Mouse (Mus musculus) c-Kit-positive CD71-negative TER-119-negative erythroid progenitor cells, embryonic 14.5 days (primary cell): ENCODE data around the gene Rln1.
A peak's percentile ranks its signal among the peaks of the same experiment; 100 is the strongest.

Source experiments
- DNase-seq: peaks from one replicate; pipeline ENCODE4 v3.0.0-alpha.2; 2013; ENCODE audit warnings: low read depth

Rln1 gene

DNA sequence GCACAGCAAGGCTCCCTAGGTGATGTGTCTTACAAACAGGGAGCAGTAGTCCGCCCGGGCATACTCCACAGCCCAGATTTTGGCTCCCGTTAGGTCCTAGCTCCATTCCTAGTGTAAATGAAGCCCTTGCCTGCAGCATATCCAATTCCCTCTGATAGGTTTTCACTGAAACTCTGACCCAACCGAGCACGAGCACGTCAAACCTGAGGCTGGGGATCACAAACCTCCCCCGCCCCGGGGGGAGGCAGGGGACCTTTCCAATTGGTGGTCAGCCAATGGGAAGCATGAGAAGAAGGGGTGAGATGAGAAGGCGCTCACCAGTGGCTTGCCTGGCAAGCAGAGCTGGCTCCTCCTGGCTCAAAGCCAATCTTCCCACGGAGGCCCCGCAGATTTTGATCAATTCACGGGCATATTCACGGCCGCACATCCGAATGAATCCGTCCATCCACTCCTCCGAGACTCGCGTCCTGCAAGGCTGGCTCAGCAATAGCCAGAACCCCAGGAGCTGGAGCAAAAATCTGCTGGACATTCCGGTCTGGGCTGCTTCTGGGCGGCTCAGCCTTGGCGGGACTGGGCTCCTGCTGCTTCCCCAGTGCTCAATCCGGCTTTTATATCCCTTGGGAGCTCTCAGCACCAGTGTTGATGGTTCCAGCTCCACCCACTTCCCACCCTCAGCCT is at the start of gene Rln1:
Gene Rln1 (minus strand): TSS at position 603 of the 678 bp plus-strand sequence.
- DNase-seq = no peak

DNA sequence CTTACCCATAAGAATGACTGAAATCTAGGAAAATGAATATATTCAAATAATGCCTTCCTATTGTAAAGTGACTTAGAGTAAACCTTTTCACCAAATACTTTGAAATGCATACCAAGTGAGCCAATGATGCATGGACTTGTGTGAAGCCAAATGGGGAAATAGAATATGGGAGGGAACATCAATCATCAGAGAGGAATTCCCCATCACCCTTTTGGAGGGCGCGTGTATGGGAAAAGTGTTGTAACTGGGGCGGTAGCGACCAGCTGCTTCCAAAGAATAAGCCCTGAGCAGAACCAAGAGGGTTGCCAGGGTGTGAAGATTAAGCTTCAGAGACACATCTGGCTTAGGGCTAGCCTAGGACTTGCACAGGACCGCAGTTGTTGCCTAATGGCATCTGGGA is 48.9 kb upstream of the Rln1 start:
- DNase-seq = no peak

DNA sequence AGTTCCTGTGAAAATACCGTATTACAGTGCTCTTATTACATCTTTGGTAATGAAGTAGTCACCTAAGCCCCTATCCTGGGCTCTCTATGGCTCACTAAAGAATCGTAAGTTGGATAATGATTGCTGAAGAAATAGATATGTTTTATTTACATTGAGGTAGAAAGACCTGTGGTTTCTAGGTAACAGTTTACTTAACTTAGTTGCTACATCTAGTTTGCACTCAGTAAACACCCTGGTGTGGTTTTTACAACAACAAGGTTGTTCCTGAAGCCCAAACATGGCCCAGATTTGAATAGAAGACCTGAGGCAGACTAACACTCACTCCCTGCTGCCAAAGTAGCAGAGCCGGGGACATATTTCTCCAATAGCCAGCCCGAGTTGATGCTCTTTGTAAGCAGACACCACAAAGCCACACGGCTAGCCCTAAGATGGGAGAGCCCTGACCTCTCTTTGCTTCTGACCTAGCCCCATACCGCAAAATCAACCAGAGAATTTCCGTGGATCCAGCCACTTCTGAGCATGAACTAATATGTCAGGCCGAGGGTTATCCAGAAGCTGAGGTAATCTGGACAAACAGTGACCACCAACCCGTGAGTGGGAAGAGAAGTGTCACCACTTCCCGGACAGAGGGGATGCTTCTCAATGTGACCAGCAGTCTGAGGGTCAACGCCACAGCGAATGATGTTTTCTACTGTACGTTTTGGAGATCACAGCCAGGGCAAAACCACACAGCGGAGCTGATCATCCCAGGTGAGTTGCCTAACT is 45.6 kb upstream of the Rln1 start:
- no peak for DNase-seq

DNA sequence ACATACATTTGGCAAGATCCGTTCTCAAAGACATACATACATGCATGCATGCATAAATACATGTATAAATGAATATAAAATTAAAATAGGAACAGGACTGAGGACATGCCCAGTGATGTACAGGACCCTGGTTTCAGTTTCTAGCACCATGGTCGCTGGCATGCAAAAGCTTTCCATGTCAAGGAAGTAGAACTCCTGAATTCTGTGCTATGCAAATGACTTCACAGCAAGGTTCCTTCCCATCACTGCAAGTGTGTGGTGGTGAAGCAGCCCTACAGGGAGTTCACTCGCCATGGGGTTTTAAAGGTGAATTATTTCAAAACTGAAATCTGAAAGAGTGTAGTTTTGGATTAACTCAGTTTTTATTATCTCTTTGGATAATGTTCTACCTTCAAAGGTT is 41.9 kb upstream of the Rln1 start:
- no peak for DNase-seq

DNA sequence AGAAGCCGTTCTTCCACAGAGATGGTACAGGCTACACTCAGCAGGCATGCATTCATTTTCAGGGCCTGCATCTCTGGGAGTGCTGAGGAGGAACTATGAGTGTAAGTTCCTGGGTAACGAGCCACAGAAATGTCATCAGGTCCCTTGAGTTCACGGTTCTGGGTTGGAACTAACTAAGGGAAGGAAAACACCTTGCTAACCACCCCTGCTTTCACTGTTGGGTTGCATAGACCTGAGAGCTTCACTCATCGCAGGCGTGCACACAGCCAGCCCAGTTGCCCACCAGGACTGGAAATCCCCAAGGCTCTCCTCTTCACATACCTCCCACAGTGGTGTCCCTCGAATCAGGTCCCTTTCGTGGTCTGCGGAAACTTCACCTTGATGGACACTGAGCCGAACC is 40.5 kb upstream of the Rln1 start:
- DNase-seq = no peak

DNA sequence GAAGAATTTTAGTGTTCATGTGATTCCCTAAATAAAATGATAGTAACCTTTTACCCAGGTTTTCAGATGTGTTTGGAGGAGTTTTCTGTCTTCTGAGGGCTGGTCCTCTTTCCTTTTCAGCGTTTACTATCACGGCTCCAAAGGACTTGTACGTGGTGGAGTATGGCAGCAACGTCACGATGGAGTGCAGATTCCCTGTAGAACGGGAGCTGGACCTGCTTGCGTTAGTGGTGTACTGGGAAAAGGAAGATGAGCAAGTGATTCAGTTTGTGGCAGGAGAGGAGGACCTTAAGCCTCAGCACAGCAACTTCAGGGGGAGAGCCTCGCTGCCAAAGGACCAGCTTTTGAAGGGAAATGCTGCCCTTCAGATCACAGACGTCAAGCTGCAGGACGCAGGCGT is 39.0 kb upstream of the Rln1 start:
- no peak for DNase-seq

DNA sequence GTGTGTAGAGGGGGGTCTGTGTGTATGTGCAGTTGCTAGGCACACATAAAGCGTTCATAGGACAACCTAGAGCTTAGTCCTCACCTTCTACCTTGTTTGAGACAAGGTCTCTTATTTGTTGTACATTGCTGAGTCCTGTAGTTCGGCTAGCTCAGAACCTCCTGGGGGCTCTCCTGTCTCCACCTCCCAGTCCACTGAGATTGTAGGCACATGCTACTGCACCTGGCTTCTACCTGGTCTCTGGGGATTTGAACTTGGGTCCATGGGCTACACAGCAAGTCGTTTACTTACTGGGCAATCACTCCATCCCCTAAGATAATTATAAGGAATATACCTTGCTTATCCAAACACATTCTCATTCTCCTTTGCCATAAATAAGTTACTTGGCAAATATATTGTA is 38.2 kb upstream of the Rln1 start:
- no peak for DNase-seq

DNA sequence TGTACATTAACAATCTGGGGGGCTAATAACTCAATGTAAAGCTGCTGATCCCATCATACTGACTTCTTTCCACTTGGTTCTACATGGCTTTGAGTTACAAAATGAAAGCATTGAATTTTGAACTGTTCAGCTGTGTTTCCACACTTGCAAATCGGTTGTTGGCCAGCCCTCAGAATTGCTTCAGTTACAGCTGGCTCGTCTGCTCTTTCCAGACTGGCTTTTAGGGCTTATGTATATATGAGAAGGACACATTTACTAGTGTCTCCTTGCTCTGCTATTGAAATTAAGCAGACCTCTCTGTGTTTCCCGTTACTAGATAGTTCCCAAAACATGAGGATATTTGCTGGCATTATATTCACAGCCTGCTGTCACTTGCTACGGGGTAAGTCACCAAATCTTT is 37.7 kb upstream of the Rln1 start:
- DNase-seq = no peak

DNA sequence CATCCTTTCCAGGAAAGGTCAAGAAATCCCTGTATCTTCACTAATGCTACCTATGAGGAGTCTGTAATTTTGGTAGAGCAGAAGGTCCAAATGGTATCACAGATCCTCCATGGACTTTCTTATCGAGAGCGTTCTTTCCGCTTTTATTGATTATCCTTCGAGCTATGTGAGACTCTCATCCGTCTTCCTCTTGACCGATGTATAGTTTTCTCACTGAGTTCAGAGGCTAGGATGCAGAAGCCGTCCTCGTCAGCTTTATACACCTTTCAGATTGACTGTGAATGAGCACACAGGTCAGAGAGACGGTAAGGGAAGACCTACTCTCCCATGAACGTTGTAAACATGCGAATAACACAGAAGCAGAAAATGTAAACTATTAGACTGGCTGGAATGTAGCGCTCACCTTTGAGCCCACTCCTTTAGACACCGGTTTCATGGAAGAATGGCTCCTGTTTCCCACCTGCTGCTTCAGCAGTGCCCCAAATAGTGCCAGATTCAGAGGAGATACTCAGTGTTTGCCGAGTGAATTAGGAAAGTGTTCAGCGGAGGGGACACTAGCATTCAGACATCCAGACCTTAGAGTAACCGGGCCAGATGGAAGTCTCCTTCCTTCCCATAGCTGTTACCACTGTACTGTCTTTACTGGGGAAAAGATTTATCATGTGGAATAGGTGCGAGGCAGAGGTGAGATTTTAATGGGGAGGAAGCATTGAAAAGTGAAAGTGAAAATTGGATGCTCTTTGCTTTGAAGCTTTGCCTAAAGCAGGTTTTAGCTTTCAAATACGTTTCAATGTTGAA is 37.0 kb upstream of the Rln1 start:
- no peak for DNase-seq

DNA sequence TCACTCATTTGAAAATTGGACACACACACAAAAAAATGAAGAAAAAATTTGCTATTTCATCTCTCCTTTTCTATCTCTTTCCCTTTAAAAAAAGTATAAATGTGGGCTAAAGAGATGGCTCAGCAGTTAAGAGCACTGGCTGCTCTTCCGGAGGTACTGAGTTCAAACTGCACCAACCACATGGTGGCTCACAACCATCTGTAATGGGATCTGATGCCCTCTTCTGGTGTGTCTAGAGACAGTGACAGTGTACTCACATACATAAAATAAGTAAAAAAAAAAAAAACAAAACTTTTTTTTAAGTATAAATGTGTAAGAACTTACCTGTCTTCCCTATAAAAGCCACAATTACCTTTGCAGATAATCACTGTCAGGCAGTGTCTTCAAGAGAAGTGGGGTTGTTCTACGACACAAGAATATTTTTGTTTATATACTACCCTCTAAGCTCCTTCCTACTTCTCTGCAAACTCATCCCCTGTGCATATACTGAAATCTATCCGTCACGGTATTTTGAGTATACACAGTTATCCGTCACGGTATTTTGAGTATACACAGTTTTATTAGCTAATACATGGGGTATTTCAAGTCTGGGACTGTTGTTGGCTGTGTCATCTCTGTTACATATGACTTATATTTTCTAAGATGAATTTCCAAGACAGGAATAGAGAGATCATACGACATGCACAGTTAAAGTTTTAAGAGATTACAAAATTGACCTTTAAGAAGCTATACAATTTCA is 36.2 kb upstream of the Rln1 start:
- DNase-seq = no peak

DNA sequence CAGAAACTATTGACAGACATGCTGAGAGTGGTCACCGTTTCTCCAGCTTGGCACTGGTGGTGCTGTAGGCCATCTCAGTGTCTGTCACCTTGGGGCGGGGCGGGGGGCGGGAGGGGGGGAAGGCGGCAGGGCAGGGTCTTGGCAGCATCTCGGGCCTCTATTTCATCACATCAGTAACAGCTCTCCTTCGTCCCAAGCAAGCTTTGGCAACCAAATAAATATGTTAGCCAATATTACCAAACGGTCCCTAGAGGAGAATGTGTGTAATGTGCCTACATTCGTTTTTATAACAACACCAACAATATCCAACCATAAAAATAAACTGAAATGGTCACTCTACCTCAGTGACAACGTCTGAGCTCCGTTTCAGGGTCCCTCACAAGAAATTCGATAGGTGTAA is 35.6 kb upstream of the Rln1 start:
- DNase-seq = no peak

DNA sequence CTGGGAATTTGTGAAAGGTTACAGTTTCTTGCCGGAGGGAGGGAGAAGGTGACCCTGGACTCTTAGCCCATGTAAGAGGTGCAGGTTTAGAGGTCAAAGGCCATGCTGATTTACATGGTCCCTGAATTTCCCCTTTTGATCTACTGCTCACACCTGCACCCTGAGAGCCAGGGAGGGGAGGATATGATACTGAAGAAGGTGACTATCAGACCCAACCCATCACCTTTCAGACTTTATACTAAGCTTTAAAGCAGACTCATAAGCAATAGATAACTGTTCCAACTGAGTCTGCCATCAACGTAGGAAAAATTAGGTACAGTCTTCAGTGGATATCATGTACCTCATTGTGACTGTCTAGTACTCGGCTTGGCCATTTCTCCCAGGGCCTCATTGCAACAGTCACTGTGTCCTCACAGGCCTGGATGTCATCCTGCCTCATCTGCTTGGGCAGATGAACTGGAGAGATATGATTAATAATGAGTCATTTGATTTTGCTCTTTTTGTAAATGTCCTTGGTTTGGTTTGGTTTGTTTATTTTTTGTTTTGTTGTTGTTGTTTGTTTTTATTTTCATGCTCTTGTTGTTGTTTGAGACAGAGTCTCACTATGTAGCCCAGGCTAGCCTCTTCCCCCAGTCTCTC is 34.3 kb upstream of the Rln1 start:
- DNase-seq = no peak

DNA sequence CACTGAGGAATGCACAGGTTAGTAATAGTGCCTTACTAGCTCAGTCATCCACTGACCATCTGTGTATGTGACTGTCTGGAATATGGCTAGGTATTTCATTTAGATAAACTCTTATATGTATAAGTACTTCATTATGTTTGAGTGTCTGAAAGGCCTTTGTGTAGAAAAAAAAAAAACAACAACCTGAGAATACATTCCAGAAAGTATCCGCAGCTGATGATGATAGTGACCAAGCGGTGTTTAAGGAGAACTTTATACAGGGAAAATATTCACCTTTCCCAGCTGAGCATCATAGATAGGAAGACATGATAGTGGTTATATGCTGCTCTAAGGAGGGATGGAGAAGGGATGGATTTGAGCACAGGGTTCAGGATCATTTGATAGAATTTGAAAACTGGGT is 33.6 kb upstream of the Rln1 start:
- no peak for DNase-seq

DNA sequence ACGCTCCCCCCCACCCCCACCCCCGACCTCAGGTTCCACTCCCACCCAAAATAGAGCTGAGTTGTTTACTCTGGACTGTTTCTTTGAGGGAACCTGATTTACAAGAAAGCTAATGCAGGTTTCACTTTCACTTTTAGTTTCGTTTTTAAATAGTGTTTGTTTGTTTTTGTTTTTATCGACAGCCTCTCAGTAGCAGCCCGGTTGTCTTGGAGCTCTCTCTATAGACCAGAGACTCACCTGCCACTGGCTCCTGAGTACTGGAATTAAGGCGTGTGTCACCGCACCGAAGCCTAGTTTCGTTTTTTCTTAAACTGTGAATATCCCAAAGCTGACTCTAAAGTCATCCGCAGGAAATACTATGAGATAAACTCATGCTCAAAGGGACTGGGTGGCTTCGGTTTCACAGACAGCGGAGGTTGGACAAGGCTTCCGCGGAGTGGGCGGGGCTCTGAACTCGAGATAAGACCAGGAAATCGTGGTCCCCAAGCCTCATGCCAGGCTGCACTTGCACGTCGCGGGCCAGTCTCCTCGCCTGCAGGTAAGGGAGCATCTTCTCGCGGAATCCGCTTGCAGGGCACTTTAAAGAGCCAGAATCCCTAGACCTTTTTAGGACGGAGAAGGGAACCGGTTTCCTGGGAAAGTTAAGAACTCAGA is 32.6 kb upstream of the Rln1 start, which contains the start of the genes Plgrkt and Cd274:
Gene Plgrkt (minus strand): TSS at position 422 of the 654 bp plus-strand sequence.
Gene Cd274 (plus strand): TSS at position 487 of the 654 bp plus-strand sequence.
- peak; percentile 92 for DNase-seq

DNA sequence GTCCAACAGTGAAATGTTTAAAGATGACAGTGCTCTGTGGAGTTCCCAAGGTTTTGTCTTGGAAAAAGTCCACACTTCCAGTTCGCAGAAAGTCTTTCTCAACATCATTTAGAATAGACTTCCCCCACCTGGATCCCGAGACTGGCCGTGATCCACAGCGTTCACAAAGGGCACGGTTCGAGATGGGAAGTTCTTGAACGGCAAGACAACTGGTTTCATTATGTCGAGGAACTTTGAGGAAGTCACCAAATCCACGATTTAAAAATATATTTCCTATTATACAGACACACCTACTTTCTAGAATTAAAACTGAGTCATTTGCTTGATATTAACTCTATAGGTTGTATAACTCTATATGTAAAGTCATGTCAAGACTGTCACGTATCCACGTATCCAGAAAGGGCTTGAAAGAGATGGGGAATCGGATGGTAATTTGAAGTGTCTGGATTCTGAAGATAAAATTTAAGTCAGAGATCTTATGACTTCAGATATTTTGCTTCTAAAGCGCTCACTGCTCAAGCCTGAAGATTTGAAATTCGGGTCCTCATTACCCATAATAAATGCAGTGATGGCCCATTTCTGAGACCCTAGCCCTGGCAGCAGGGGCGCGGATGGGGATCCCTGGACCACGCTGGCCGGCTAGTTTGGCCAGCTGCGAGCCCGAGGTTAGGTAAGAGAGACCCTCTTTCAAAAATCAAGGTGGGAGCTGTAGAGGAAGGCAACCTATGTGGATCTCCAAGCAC is 31.9 kb upstream of the Rln1 start:
- DNase-seq = no peak

DNA sequence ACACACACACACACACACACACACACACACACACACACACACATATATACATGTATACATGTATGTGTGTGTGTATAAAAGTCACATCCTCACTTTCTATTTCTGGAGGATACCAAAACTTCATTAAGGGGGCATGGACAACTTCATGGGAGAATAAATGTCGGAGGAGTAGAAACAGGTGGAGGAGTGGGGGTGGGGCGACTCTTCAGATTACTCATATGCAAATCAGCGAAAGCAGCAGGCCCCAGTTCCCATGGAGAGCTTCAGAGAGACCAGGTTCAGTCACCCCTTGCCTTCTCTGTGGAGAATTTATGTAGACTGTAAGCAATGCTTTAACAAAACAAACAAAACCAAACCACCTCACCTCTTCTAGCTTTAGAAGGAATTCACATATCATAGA is 30.6 kb upstream of the Rln1 start:
- no peak for DNase-seq

DNA sequence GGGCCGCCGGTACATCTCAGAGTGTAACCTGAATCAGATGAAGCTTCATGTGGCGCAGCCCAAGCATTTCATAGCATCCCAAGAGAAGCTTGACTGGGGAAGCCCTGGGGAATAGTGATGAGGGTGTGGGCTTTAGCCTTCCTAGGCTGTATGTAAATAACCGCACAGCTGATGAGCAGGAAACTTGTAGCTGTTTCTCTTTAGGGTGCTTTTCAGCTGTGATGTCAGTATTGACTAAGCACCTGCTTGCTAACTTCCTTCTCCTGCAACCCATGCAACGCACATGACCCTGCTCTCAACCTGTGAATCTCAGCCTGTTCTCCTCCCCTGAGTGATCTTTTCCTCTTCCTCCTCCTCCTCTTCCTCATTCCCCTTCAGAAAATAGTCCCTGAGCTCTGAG is 29.6 kb upstream of the Rln1 start:
- no peak for DNase-seq

DNA sequence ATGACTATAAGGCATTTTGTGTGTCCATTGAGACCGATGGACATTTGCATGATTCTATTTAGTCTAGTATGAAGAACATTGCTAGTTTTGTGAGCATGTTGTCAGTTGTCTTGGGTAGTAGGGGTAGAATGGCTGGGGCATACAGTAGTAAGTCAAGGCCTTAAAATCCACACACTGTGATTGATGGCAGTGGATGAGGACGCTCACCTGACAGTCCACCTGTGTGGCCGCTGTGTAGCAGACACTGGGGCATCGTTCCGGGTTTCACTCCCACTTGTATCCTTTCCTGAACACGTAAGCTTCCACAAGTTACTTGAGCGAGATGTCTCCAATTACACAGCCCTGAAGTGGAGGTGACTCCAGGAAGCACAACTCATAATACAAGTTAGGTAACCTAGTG is 29.1 kb upstream of the Rln1 start:
- DNase-seq = no peak

DNA sequence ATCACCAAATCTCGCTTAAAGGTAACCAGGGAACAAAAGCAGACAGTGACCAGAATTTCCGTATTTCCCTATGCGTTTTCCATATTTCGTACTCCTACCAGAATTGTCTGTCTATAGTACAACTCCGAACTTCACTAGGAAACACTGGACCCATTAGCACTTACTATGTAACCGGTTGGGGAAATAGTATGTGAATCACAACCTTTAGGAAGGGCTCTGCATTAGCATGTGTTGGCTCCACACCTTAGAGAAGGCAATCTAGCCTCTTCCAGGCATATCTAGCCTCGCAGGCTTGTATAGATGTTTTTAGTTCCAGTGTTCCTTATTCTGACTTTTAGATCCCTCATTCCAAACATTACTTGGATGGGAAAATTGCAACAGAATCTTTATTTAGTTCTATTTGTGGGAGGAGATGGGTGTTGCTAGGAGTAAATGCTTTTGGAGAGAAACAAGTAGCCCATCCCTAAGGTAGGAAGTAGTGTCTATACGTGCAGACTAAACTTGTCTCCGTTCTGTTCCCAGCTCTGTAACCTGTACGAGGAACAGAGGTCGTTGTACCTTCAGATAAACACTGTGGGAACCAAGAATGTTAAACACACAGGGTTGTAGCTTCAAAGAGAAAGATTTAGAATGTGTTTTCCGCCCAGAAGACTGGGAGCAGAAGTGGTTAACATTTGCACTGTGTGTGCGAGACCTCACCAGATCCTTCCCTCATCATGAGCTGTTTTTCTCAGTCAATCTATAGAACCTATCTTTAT is 27.9 kb upstream of the Rln1 start:
- no peak for DNase-seq
